Mouse (Mus musculus) kidney, embryonic 16.5 days (tissue): Measurements from ENCODE around the gene Nr2c2ap. TPM values are rescaled to one million over a fixed set of nuclear protein-coding genes. Genes with fewer than 3 reads are reported as not detected.

ENCODE experiments used
- ATAC-seq: fragments of 200-750 bp; cut with Nextera tagmentation; 2 replicates; pipeline ENCODE4 v1.8.0; 2017; ENCODE audit warnings: moderate TSS enrichment; ENCODE audit not compliant: low FRiP score, low TSS enrichment
- H3K27ac ChIP-seq: fragments of 300-500 bp; sonication (generic); 2 replicates; pipeline ENCODE4 v1.5.1; 2014; ENCODE audit warnings: low read length
- H3K27me3 ChIP-seq: fragments of 300-500 bp; sonication (generic); 2 replicates; pipeline ENCODE4 v1.6.1; 2014; ENCODE audit warnings: low read length, control low read depth, mixed read lengths; ENCODE audit not compliant: insufficient read depth
- H3K36me3 ChIP-seq: fragments of 300-500 bp; sonication (generic); 2 replicates; pipeline ENCODE4 v1.6.1; 2014; ENCODE audit warnings: low read length, control low read depth, mixed read lengths; ENCODE audit not compliant: insufficient read depth
- H3K4me1 ChIP-seq: fragments of 300-500 bp; sonication (generic); 2 replicates; pipeline ENCODE4 v1.6.1; 2014; ENCODE audit warnings: low read length, control low read depth, mixed read lengths; ENCODE audit not compliant: insufficient read depth
- H3K4me2 ChIP-seq: fragments of 300-500 bp; sonication (generic); replicated peaks from 2 replicates; pipeline ENCODE4 v1.6.1; 2014; ENCODE audit warnings: low read depth, low read length
- H3K4me3 ChIP-seq: fragments of 300-500 bp; sonication (generic); 2 replicates; pipeline ENCODE4 v1.5.1; 2014; ENCODE audit warnings: mild to moderate bottlenecking, low read length
- H3K9ac ChIP-seq: fragments of 300-500 bp; sonication (generic); replicated peaks from 2 replicates; pipeline ENCODE4 v1.6.1; 2014; ENCODE audit warnings: low read length
- H3K9me3 ChIP-seq: fragments of 300-500 bp; sonication (generic); 2 replicates; pipeline ENCODE4 v1.6.1; 2016; ENCODE audit warnings: low read length, control low read depth
- WGBS: fragments of 180-500 bp; shearing (Covaris S2); extraction: QIAGEN DNeasy Blood & Tissue Kit; methylation state at CpG from one replicate; pipeline ENCODE4 v1.1.7; 2014; 5-methylcytosine and 5-hydroxymethylcytosine counted together
- microRNA-seq: library from miRNA; unstranded; fragments of <30 nt; microRNA quantifications from one replicate; pipeline ENCODE4, GENCODE M21; 2016
- polyA plus RNA-seq: library from polyadenylated mRNA; unstranded; fragments of >200 nt; fragmentation: Nextera tagmentation; extraction: Ambion mirVana; gene quantifications from 2 replicates; pipeline ENCODE4 v1.2.1, GENCODE M21; 2015

The Nr2c2ap gene
- polyA plus RNA-seq, 1 experiment from 2014 or later = 35.2 TPM

GRCm38 (mm10) chr8:70178231-70178630 is 47.1 kb downstream of the Nr2c2ap start:
- peaks cover 19% of the 10 kb centered on the region; the same call in 1 of the 2 replicates for H3K36me3 ChIP-seq
- H3K4me1 ChIP-seq = 0 out of 2 replicates have a peak, but pooled peaks cover 3% of the 10 kb centered on the region
- no peak overlapping the region for H3K4me2 ChIP-seq
- 89% methylated on average over 2 of the region's 2 CpGs for WGBS
- H3K4me3 ChIP-seq = no peak overlapping the region
- no peak overlapping the region for H3K27ac ChIP-seq
- no peak overlapping the region for H3K9ac ChIP-seq
- H3K9me3 ChIP-seq = no peaks in the 10 kb centered on the region
- H3K27me3 ChIP-seq = no peaks in the 10 kb centered on the region
- no peak for ATAC-seq

GRCm38 (mm10) chr8:70179082-70179481 is 47.9 kb downstream of the Nr2c2ap start:
- ATAC-seq = no peak
- WGBS = 93% methylated on average over 4 of the region's 4 CpGs

GRCm38 (mm10) chr8:70181212-70181902 is 50.2 kb downstream of the Nr2c2ap start:
- 59% methylated on average over 16 of the region's 16 CpGs for WGBS
- Histone ChIP-seq H3K36me3 (peaks cover 19% of the 10 kb centered on the region; the same call in 1 of the 2 replicates), H3K4me3 (no peak overlapping the region), H3K4me2 (no peak overlapping the region), H3K27ac (no peak overlapping the region), H3K4me1 (no peaks in the 10 kb centered on the region), H3K27me3 (no peaks in the 10 kb centered on the region), H3K9me3 (no peaks in the 10 kb centered on the region), H3K9ac (no peak overlapping the region)
- ATAC-seq = no peak

More at GRCm38 (mm10) chr8:70179082-70179481, 47.9 kb downstream of the Nr2c2ap start:
- Histone ChIP-seq H3K9ac (no peak overlapping the region), H3K27me3 (no peaks in the 10 kb centered on the region), H3K9me3 (no peaks in the 10 kb centered on the region), H3K4me1 (no peaks in the 10 kb centered on the region), H3K36me3 (peaks cover 19% of the 10 kb centered on the region; the same call in 1 of the 2 replicates), H3K27ac (no peak overlapping the region), H3K4me2 (no peak overlapping the region), H3K4me3 (no peak overlapping the region)

- no peak for ATAC-seq
- H3K36me3 ChIP-seq = peaks cover 14% of the 10 kb centered on the region; the same call in 1 of the 2 replicates
Observed at GRCm38 (mm10) chr8:70181903-70182252, 50.7 kb downstream of the Nr2c2ap start.

GRCm38 (mm10) chr8:70183194-70183593 is 52.1 kb downstream of the Nr2c2ap start:
- no peak overlapping the region for H3K27ac ChIP-seq
- H3K27me3 ChIP-seq = no peaks in the 10 kb centered on the region
- 85% methylated on average over 4 of the region's 4 CpGs for WGBS
- no peak overlapping the region for H3K4me2 ChIP-seq
- peaks cover 6% of the 10 kb centered on the region; the same call in 1 of the 2 replicates for H3K36me3 ChIP-seq
- no peak overlapping the region for H3K4me3 ChIP-seq
- no peaks in the 10 kb centered on the region for H3K4me1 ChIP-seq
- H3K9ac ChIP-seq = no peak overlapping the region
- H3K9me3 ChIP-seq = no peaks in the 10 kb centered on the region
- no peak for ATAC-seq

More at GRCm38 (mm10) chr8:70181903-70182252, 50.7 kb downstream of the Nr2c2ap start:
- Histone ChIP-seq H3K4me3 (no peak overlapping the region), H3K9me3 (no peaks in the 10 kb centered on the region), H3K4me1 (no peaks in the 10 kb centered on the region), H3K27me3 (no peaks in the 10 kb centered on the region), H3K27ac (no peak overlapping the region), H3K4me2 (no peak overlapping the region), H3K9ac (no peak overlapping the region)
- WGBS = 41% methylated on average over 2 of the region's 2 CpGs

Small RNA genes lying within 50 kb of the gene (microRNA-seq; reads per million reads assigned to microRNA genes)
- not detected for gene Mir7066

Other genes starting within 250 kb of the Nr2c2ap start
- 0.94 and 0.99 TPM in 2 replicates for gene Cilp2, start 243.6 kb upstream of the Nr2c2ap start, polyA plus RNA-seq
- gene Tssk6, start 229.1 kb upstream of the Nr2c2ap start, polyA plus RNA-seq = 3.8 and 3.9 TPM in 2 replicates
- gene Ndufa13, start 228.8 kb upstream of the Nr2c2ap start, polyA plus RNA-seq = 197 and 199 TPM in 2 replicates
- 3.1 and 5.0 TPM in 2 replicates for gene Yjefn3, start 228.6 kb upstream of the Nr2c2ap start, polyA plus RNA-seq
- gene Gatad2a, start 134.9 kb upstream of the Nr2c2ap start, polyA plus RNA-seq = 40.6 and 43.3 TPM in 2 replicates
- 54.3 and 62.4 TPM in 2 replicates for gene Mau2, start 88.6 kb upstream of the Nr2c2ap start, polyA plus RNA-seq
- gene Sugp1, start 88.5 kb upstream of the Nr2c2ap start, polyA plus RNA-seq = 50.7 and 51.6 TPM in 2 replicates
- 0.94 and 1.3 TPM in 2 replicates for gene Tm6sf2, start 58.4 kb upstream of the Nr2c2ap start, polyA plus RNA-seq
- not detected in 2 replicates for gene Hapln4, start 47.9 kb upstream of the Nr2c2ap start, polyA plus RNA-seq
- gene Ncan, start 10.5 kb upstream of the Nr2c2ap start, polyA plus RNA-seq = 0.10 and 0.31 TPM in 2 replicates
- 20.4 and 21.7 TPM in 2 replicates for gene Rfxank, start 7.8 kb downstream of the Nr2c2ap start, polyA plus RNA-seq
- 58.3 and 58.6 TPM in 2 replicates for gene Borcs8, start 8.2 kb downstream of the Nr2c2ap start, polyA plus RNA-seq
- gene Mef2b, start 8.4 kb downstream of the Nr2c2ap start, polyA plus RNA-seq = 0.24 and 0.49 TPM in 2 replicates
- 81.7 and 87.8 TPM in 2 replicates for gene Tmem161a, start 41.0 kb downstream of the Nr2c2ap start, polyA plus RNA-seq
- gene Slc25a42, start 81.0 kb downstream of the Nr2c2ap start, polyA plus RNA-seq = 5.0 and 6.4 TPM in 2 replicates
- 28.0 and 34.8 TPM in 2 replicates for gene Sugp2, start 102.9 kb downstream of the Nr2c2ap start, polyA plus RNA-seq
- 23.8 and 31.5 TPM in 2 replicates for gene Armc6, start 103.1 kb downstream of the Nr2c2ap start, polyA plus RNA-seq
- gene Homer3, start 151.5 kb downstream of the Nr2c2ap start, polyA plus RNA-seq = 74.2 and 81.3 TPM in 2 replicates
- gene Ddx49, start 171.2 kb downstream of the Nr2c2ap start, polyA plus RNA-seq = 51.8 and 54.1 TPM in 2 replicates
- gene Cope, start 171.2 kb downstream of the Nr2c2ap start, polyA plus RNA-seq = 389 and 439 TPM in 2 replicates
- 2.5 and 2.7 TPM in 2 replicates for gene Cers1, start 184.4 kb downstream of the Nr2c2ap start, polyA plus RNA-seq
- gene Gdf1, start 198.5 kb downstream of the Nr2c2ap start, polyA plus RNA-seq = 5.5 TPM in 2 replicates
- 10.6 and 10.9 TPM in 2 replicates for gene Upf1, start 221.9 kb downstream of the Nr2c2ap start, polyA plus RNA-seq
- 0.21 and 1.00 TPM in 2 replicates for gene Comp, start 242.2 kb downstream of the Nr2c2ap start, polyA plus RNA-seq